Mouse (Mus musculus): ENCODE results near the gene Igsf21. TPM values are rescaled to one million over a fixed set of nuclear protein-coding genes. Genes with fewer than 3 reads are reported as not detected.
A peak's percentile ranks its signal among the peaks of the same experiment; 100 is the strongest.

Gene Igsf21
- polyA plus RNA-seq, 1 experiment = 42.0 TPM

DNA sequence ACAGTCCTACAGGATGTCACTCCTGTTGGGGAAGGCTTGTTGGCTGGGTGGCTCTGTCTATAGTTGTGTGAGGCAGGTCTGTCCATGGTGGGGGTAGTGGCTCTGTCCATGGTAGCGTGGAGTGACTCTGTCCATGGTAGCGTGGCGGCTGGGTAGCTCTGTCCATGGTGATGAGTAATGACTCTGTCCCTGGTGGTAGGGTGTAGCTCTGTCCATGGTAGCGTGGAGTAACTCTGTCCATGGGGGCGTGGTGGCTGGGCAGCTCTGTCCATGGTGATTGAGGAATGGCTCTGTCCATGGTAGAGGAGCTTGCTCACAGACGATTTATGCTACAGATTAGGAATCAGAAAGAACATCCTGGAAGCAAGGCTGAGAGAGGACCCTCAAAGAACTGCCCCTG, 12.4 kb upstream of the Igsf21 start:
- TF ChIP-seq CTCF (IDR thresholded peaks at IDR 0.05; ENCODE audit: extremely low read depth, insufficient read depth, low read length) (no peak), POLR2A (IDR thresholded peaks at IDR 0.05; ENCODE audit: extremely low read depth, insufficient read depth, low read length) (no peak)
- peaks cover 2% of the 10 kb centered on the region; the same call in 1 of the 2 replicates for H3K4me1 ChIP-seq (ENCODE audit: control insufficient read depth, insufficient read depth, low read length)
- H3K4me3 ChIP-seq (ENCODE audit: insufficient read depth, low read length) = no peak overlapping the region
- no peak overlapping the region for H3K27ac ChIP-seq (ENCODE audit: insufficient read depth, low read length)

DNA sequence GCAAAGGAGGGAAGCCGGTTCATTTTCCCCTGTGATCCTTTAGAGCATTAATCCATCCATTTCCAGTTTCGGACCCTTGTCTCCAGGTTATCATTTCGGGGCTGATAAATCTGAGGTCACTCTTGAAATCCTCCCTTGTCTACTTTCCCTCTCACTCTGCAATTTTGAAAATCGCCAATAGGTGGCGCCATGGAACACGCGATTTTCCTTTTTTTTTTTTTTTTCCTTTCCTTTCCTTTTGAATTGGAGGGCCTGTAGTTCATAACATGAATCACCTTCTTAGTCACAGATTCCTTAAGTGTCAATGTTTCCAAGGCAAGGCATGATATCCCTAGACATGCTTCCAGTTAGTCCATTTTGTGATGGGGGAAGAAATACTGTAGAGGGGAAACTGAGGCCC, 5.8 kb upstream of the Igsf21 start:
- Histone ChIP-seq H3K4me1 (ENCODE audit: control insufficient read depth, insufficient read depth, low read length) (peaks cover 2% of the 10 kb centered on the region; the same call in 1 of the 2 replicates), H3K27ac (ENCODE audit: insufficient read depth, low read length) (no peak overlapping the region), H3K4me3 (ENCODE audit: insufficient read depth, low read length) (no peak overlapping the region)
- peak; percentile 42; the same call in 1 of the 2 replicates for TF ChIP-seq CTCF (IDR thresholded peaks at IDR 0.05; ENCODE audit: extremely low read depth, insufficient read depth, low read length)
- TF ChIP-seq POLR2A (IDR thresholded peaks at IDR 0.05; ENCODE audit: extremely low read depth, insufficient read depth, low read length) = no peak

DNA sequence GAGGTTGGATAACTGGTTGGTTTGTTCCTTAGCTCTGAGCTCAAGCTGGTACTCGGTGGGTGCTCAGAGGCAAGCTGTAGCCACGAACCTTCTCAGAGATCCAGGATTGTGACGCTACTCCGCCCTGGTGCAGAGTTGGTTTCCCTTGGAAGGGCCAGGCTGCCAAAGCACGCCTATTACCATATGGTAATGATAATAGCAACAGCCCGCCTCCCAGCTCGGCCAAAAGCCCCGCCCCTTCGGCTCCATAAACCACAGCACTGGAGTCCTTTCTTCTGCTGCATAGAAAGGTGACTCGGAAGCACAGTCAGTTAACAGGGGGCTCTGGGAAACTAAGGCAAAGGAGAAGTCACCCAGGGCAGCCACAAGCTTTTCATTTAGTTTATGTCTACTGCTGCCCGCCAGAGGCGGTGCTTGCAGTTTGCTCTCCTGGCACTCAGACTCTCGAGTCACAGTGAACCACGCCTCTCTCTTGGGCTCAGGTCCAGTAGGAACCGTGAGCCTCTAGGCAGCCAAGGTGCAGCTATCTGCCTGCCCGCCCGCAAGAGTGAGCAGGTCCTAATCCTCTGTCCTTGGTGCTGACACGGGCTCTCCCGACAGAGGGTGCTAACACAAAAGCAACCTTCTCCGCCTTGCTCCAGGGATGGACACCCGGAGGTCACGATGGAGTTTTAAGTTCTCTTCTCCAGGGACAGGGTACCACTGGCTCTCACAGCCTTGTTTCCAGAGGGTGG, 2.6 kb upstream of the Igsf21 start:
- H3K4me1 ChIP-seq (ENCODE audit: control insufficient read depth, insufficient read depth, low read length) = no peaks in the 10 kb centered on the region
- H3K27ac ChIP-seq (ENCODE audit: insufficient read depth, low read length) = no peak overlapping the region
- peak; percentile 51 for TF ChIP-seq CTCF (IDR thresholded peaks at IDR 0.05; ENCODE audit: extremely low read depth, insufficient read depth, low read length)
- TF ChIP-seq POLR2A (IDR thresholded peaks at IDR 0.05; ENCODE audit: extremely low read depth, insufficient read depth, low read length) = no peak
- no peak overlapping the region for H3K4me3 ChIP-seq (ENCODE audit: insufficient read depth, low read length)

DNA sequence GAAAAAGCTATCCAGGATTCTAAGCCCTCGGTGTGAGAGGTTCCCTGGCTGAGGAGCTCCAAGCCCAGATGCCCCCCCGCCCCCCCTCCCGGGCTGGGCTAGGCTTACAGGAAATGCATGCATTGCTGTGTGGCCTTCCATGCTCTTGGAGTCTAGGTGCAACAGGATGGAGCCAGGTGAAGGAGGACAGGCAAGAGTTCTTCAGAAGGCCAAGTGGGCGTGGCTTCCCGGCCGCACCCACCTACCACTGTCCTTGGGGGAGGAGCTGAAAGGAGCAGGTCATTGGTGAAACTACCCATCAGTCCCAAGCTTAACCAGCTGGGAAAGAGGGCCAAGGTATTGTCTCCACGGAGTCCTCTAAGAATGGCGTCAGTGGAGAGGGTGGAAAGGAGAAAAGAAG, 1.8 kb upstream of the Igsf21 start:
- H3K27ac ChIP-seq (ENCODE audit: insufficient read depth, low read length) = no peak overlapping the region
- no peaks in the 10 kb centered on the region for H3K4me1 ChIP-seq (ENCODE audit: control insufficient read depth, insufficient read depth, low read length)
- no peak overlapping the region for H3K4me3 ChIP-seq (ENCODE audit: insufficient read depth, low read length)
- TF ChIP-seq CTCF (IDR thresholded peaks at IDR 0.05; ENCODE audit: extremely low read depth, insufficient read depth, low read length) = no peak
- TF ChIP-seq POLR2A (IDR thresholded peaks at IDR 0.05; ENCODE audit: extremely low read depth, insufficient read depth, low read length) = no peak

DNA sequence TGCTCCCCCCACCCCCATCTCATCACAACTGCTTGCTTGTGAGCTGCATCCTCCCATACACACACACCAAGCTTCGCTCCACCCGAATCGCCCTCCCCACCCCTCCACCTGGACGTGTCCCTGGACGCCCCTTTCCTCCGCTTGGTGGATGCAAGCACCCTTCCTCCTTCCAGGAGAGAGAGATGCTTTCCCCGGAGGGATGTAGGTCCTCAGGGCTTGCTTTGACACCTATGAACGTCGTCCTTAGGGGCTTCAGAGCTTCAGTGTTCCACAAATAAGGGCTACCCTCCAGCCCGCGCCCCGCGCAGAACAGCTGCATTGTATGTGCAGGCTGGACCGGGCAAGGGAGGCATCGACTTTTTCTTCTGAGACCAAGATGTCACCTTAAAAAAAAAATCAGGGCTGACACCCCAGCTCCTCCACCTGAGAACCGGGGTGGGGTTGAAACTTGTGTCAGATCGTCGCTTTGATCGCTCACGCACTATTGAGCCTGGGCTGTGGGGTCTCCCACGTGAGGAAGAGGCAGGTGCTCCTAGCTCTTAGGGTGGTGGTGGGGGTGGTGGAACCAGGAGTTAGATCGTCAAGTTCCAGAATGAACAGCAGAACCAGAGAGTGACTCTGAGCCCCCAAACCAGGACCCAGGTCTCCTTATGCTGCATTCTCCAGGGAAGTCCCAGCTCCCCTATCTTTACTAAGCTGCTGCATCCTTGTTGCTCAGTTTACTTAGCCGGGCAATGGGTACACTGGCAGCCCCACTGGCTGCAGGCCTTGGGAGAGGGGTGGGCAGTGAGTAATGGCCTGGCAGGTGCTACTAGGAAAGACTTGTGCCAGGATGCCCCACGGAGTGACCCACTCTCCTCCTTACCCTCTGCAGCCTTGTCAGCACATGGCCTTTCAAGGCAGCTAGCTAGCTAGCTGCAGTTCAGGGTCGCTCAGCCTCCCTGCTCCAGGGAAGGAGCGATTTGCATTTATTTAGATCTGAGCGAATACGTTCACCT, 721 bp upstream of the Igsf21 start:
- Histone ChIP-seq H3K27ac (ENCODE audit: insufficient read depth, low read length) (0 out of 2 replicates have a peak overlapping the region, but pooled peaks have one; percentile 3), H3K4me1 (ENCODE audit: control insufficient read depth, insufficient read depth, low read length) (no peaks in the 10 kb centered on the region), H3K4me3 (ENCODE audit: insufficient read depth, low read length) (peak overlapping the region; percentile 59)
- TF ChIP-seq POLR2A (IDR thresholded peaks at IDR 0.05; ENCODE audit: extremely low read depth, insufficient read depth, low read length) = no peak
- no peak for TF ChIP-seq CTCF (IDR thresholded peaks at IDR 0.05; ENCODE audit: extremely low read depth, insufficient read depth, low read length)

DNA sequence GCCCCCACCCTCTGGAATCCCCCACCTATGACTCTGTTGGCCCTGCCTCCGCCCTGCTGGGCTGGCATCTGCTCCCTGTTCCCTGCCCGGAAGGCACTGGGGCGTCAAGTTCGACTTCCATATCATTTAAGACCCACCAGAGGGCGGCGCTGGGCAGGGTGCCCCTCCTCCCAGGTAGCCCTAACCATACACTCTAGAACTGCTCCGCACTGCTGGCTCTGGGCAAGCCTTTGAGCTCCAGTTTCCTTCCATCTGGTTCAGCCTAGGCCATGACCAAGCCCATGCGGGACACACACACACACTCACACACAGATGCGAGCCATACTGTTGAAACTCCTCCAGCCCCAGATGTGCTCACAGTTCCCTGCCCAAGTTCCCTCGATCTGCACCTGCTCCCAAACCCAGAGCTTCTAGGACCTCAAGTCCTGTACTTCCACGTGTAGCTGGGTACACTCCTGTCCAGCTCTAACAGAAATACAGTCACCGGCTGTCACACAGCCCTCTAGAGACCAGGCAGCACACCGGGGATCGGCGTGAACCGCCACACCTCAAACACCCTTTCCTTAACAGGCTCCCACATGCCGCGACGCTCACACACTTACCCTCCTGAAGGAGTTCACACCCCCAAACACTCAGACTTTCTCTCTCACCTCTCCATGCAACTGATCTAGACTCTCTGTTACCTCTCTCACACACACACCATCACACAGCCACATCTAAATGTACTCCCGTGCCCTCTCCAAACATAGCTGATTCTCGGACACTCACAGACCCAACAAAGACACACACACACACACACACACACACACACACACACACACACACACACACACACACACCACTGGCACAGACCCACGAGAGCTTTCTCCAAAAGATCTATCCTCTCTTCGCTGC, 1.1 kb downstream of the Igsf21 start:
- H3K4me3 ChIP-seq (ENCODE audit: insufficient read depth, low read length) = peak overlapping the region; percentile 59
- TF ChIP-seq POLR2A (IDR thresholded peaks at IDR 0.05; ENCODE audit: extremely low read depth, insufficient read depth, low read length) (no peak), CTCF (IDR thresholded peaks at IDR 0.05; ENCODE audit: extremely low read depth, insufficient read depth, low read length) (peak; percentile 27; the same call in 1 of the 2 replicates)
- no peaks in the 10 kb centered on the region for H3K4me1 ChIP-seq (ENCODE audit: control insufficient read depth, insufficient read depth, low read length)
- H3K27ac ChIP-seq (ENCODE audit: insufficient read depth, low read length) = peak overlapping the region; percentile 62; the same call in 1 of the 2 replicates

DNA sequence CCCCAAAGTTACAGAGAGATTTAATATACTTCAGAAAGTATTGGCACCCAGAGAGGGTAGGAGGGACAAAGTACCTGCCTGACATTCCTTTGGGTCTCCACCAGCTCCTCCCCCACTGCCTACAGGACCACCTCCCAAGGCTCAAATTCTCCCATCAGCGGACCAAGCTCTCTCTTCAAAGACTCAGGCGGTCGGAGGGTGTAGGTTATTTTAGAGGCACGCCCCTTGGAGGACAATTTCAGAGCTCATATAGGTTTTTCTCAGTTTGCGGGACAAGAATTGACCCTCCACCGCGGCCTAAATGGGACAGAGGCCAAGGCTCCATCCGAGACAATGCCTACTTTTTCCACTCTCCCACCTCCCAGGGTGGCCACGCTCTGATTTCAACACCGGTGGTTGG, 1.7 kb downstream of the Igsf21 start:
- TF ChIP-seq POLR2A (IDR thresholded peaks at IDR 0.05; ENCODE audit: extremely low read depth, insufficient read depth, low read length) = no peak
- TF ChIP-seq CTCF (IDR thresholded peaks at IDR 0.05; ENCODE audit: extremely low read depth, insufficient read depth, low read length) = no peak
- Histone ChIP-seq H3K4me3 (ENCODE audit: insufficient read depth, low read length) (peak overlapping the region; percentile 59), H3K4me1 (ENCODE audit: control insufficient read depth, insufficient read depth, low read length) (no peaks in the 10 kb centered on the region), H3K27ac (ENCODE audit: insufficient read depth, low read length) (no peak overlapping the region)

DNA sequence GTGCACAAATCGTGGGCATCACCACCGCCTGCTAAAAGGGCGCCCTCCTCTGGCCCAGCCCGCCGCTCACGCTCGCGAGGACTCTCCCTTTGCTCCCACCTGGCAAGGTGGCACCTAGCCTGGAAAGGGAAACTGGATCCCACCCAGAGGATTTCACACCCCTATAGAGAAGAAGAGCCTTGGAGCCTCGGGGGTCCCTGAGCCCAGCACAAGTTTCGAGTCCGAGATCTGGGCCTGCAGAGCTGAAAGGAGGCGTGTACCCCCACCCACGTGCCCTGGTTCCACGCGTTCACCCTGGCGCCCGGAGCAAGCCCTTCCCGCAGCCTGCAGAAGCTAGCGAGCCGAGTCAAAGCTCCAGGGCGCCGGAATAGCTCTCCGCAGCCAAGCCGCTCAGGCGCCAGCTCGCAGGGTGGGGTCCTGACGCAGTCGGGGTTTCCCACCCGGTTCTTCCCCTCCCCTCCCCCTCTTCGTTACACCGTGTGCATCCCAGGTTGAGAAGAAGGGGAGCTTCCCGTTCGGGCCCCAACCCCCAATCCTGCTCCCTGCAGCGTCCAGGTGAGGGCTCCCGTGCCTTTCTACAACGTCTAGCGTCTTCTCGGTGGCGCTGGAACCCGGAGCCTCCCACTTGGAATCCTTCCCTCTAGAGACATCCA, 2.3 kb downstream of the Igsf21 start:
- H3K4me1 ChIP-seq (ENCODE audit: control insufficient read depth, insufficient read depth, low read length) = no peaks in the 10 kb centered on the region
- H3K27ac ChIP-seq (ENCODE audit: insufficient read depth, low read length) = no peak overlapping the region
- TF ChIP-seq CTCF (IDR thresholded peaks at IDR 0.05; ENCODE audit: extremely low read depth, insufficient read depth, low read length) = 0 out of 2 replicates have a peak, but pooled peaks have one; percentile 15
- no peak for TF ChIP-seq POLR2A (IDR thresholded peaks at IDR 0.05; ENCODE audit: extremely low read depth, insufficient read depth, low read length)
- peak overlapping the region; percentile 59 for H3K4me3 ChIP-seq (ENCODE audit: insufficient read depth, low read length)

Data from cortical plate, adult 2 months (tissue).